Mouse (Mus musculus): ENCODE data around the gene Agtpbp1.

GRCm38 (mm10) chr13:59494619-59495262 lies 90.3 kb downstream of the Agtpbp1 start:
- TF ChIP-seq MAX (IDR thresholded peaks at IDR 0.05) (no peak), CTCF (IDR thresholded peaks at IDR 0.05; ENCODE audit: control insufficient read depth, insufficient read depth, insufficient read length) (no peak), MYOG (IDR thresholded peaks at IDR 0.05; ENCODE audit: control insufficient read depth, extremely low read depth, insufficient read length) (no peak), MYOD1 (IDR thresholded peaks at IDR 0.05; ENCODE audit: control insufficient read depth, insufficient read length, low read depth) (no peak), USF1 (IDR thresholded peaks at IDR 0.05; ENCODE audit: low read depth) (no peak), CEBPB (IDR thresholded peaks at IDR 0.05; ENCODE audit: low read depth) (no peak)
